Mouse (Mus musculus): ENCODE measurements around the gene Prkch. TPM values are rescaled to one million over a fixed set of nuclear protein-coding genes. Genes with fewer than 3 reads are reported as not detected.

The Prkch gene
- polyA plus RNA-seq, 1 experiment = 43.1 TPM

DNA sequence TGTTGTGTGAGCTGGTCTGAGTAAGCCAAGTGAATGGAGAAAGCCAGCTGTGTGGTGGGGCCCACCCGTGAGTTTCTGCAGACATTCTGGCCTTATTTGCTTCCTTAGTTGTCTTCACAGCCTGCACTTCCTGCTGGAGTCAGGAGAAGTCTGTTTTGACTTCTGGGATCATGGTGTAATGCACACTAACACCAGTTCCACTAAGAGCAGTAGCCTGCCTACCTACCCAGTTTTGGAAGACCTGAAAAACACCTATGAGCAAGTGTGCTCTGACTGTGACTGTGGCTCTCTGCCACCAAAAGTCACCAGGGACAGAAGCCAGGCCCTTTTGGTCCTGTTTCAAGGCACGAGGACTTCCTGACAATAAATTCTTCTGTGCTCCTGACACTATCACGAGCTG, 216.3 kb downstream of the Prkch start:
- Histone ChIP-seq H3K27me3 (ENCODE audit: control insufficient read depth, insufficient read depth, low read length) (no peaks in the 10 kb centered on the region), H3K4me3 (ENCODE audit: control insufficient read depth, insufficient read depth, low read length) (no peak overlapping the region), H3K27ac (ENCODE audit: control insufficient read depth, insufficient read depth, low read length) (no peak overlapping the region), H3K36me3 (ENCODE audit: control insufficient read depth, insufficient read depth, low read length) (no peaks in the 10 kb centered on the region), H3K4me1 (replicated peaks; ENCODE audit: control insufficient read depth, insufficient read depth, low read length) (no peaks in the 10 kb centered on the region)
- TF ChIP-seq CTCF (IDR thresholded peaks at IDR 0.05; ENCODE audit: borderline replicate concordance, control insufficient read depth, extremely low read depth, insufficient read depth, low read length, poor library complexity) (no peak), POLR2A (IDR thresholded peaks at IDR 0.05; ENCODE audit: control insufficient read depth, extremely low read depth, insufficient read depth, low read length, poor library complexity) (no peak)
- DNase-seq = no peak
- 54% methylated on average over 3 of the region's 3 CpGs for WGBS

DNA sequence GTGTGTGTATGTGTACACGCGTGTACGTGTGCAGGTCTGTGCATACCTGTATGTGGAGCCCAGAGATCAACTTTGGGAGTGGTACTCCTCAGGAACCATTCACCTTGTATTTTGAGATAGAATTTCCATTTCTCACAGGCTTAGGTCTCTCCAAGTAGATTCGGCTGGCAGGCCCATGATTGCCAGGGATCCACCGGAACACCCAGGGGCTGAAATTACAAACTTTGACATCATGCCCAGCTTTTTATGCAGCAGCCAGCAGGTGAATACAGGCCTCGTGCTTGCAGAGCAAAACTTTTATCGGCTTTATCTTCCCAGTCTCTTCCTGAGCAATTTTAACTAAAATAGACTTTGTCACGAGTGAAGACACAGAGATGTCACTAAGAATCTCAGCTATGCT, 217.2 kb downstream of the Prkch start:
- no peak overlapping the region for H3K4me3 ChIP-seq (ENCODE audit: control insufficient read depth, insufficient read depth, low read length)
- H3K4me1 ChIP-seq (replicated peaks; ENCODE audit: control insufficient read depth, insufficient read depth, low read length) = no peaks in the 10 kb centered on the region
- H3K27ac ChIP-seq (ENCODE audit: control insufficient read depth, insufficient read depth, low read length) = no peak overlapping the region
- H3K36me3 ChIP-seq (ENCODE audit: control insufficient read depth, insufficient read depth, low read length) = no peaks in the 10 kb centered on the region
- DNase-seq = no peak
- no peaks in the 10 kb centered on the region for H3K27me3 ChIP-seq (ENCODE audit: control insufficient read depth, insufficient read depth, low read length)
- TF ChIP-seq CTCF (IDR thresholded peaks at IDR 0.05; ENCODE audit: borderline replicate concordance, control insufficient read depth, extremely low read depth, insufficient read depth, low read length, poor library complexity) = no peak
- whole genome bisulfite sequencing = 93% methylated on average over 8 of the region's 8 CpGs

DNA sequence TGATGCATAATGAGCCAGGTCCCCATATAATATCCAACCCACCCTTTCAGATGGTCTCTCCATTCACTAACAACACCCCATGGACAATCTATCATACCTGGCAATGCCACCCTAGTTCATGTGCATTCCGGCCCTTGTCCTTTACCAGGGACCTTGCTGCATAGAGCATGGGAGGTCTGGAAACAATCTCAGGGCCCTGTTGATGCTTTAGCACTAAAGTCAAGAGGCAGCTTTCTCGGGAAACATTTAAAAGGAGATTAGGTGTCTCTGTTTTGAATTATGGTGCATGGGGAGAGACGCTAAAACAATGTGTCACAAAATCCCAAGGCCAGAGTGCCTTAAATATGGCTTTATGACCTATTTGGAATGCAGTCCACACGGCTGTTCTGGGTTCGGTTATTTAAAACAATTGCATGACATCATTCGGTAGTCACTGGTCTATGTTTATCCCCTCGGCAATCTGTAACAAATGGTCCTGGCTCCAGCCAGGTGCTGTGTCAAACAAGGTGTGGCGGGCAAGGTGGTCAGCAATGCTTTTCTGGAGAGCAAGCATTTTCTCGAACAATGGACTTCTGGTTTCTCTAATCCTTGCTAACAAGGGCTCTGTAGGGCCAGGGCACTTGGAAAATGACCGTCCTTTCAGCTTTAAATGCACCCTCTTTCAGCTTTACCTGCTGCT, 217.9 kb downstream of the Prkch start:
- no peak overlapping the region for H3K4me3 ChIP-seq (ENCODE audit: control insufficient read depth, insufficient read depth, low read length)
- DNase-seq = no peak
- 92% methylated on average over 10 of the region's 10 CpGs for WGBS
- no peaks in the 10 kb centered on the region for H3K27me3 ChIP-seq (ENCODE audit: control insufficient read depth, insufficient read depth, low read length)
- H3K4me1 ChIP-seq (replicated peaks; ENCODE audit: control insufficient read depth, insufficient read depth, low read length) = no peaks in the 10 kb centered on the region
- no peak overlapping the region for H3K27ac ChIP-seq (ENCODE audit: control insufficient read depth, insufficient read depth, low read length)
- no peaks in the 10 kb centered on the region for H3K36me3 ChIP-seq (ENCODE audit: control insufficient read depth, insufficient read depth, low read length)
- no peak for TF ChIP-seq CTCF (IDR thresholded peaks at IDR 0.05; ENCODE audit: borderline replicate concordance, control insufficient read depth, extremely low read depth, insufficient read depth, low read length, poor library complexity)
- no peak for TF ChIP-seq POLR2A (IDR thresholded peaks at IDR 0.05; ENCODE audit: control insufficient read depth, extremely low read depth, insufficient read depth, low read length, poor library complexity)

DNA sequence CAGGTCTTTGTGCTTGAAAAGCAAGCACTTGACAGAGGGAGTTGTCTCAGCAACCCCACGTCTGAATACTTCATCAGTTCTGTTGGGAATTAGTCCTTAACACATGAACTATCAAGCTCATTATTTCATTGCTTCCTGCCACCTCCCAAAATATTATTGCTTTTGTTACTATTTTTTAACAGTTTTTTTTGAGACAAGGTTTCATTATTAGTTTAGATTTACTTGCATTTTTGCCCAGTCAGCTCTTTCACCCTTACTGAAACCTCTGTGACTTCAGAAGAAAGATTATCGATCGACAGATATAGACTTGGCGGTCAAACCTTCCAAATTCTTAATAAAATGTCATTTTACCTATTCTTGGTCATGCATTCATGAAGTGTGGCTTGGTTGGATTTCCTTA, 219.3 kb downstream of the Prkch start:
- 95% methylated on average over 4 of the region's 4 CpGs for WGBS
- Histone ChIP-seq H3K27ac (ENCODE audit: control insufficient read depth, insufficient read depth, low read length) (no peak overlapping the region), H3K27me3 (ENCODE audit: control insufficient read depth, insufficient read depth, low read length) (no peaks in the 10 kb centered on the region), H3K36me3 (ENCODE audit: control insufficient read depth, insufficient read depth, low read length) (no peaks in the 10 kb centered on the region), H3K4me3 (ENCODE audit: control insufficient read depth, insufficient read depth, low read length) (no peak overlapping the region), H3K4me1 (replicated peaks; ENCODE audit: control insufficient read depth, insufficient read depth, low read length) (no peaks in the 10 kb centered on the region)
- no peak for DNase-seq
- no peak for TF ChIP-seq POLR2A (IDR thresholded peaks at IDR 0.05; ENCODE audit: control insufficient read depth, extremely low read depth, insufficient read depth, low read length, poor library complexity)
- no peak for TF ChIP-seq CTCF (IDR thresholded peaks at IDR 0.05; ENCODE audit: borderline replicate concordance, control insufficient read depth, extremely low read depth, insufficient read depth, low read length, poor library complexity)

DNA sequence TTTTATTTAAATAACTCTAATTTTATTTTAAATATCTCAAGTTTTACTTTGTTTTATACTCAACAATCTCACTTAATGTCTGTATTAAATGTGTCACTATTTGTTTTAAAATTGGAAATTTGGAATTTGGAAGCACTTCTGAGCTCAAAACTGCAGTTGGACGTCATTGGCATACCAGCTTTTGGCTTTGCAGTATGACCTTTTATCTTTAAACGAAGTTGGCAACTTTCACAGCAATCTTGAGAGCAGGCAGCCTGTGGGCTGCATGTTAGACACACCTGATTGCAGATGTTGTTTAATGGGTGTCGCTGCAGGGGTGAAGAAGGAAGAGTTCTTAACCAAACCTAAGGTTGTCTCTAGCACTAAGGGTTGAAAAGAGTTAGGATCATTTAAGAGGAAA, 220.9 kb downstream of the Prkch start:
- TF ChIP-seq POLR2A (IDR thresholded peaks at IDR 0.05; ENCODE audit: control insufficient read depth, extremely low read depth, insufficient read depth, low read length, poor library complexity) (no peak), CTCF (IDR thresholded peaks at IDR 0.05; ENCODE audit: borderline replicate concordance, control insufficient read depth, extremely low read depth, insufficient read depth, low read length, poor library complexity) (no peak)
- WGBS = 72% methylated on average over 3 of the region's 3 CpGs
- Histone ChIP-seq H3K36me3 (ENCODE audit: control insufficient read depth, insufficient read depth, low read length) (no peaks in the 10 kb centered on the region), H3K4me1 (replicated peaks; ENCODE audit: control insufficient read depth, insufficient read depth, low read length) (no peaks in the 10 kb centered on the region), H3K27ac (ENCODE audit: control insufficient read depth, insufficient read depth, low read length) (no peak overlapping the region), H3K27me3 (ENCODE audit: control insufficient read depth, insufficient read depth, low read length) (no peaks in the 10 kb centered on the region), H3K4me3 (ENCODE audit: control insufficient read depth, insufficient read depth, low read length) (no peak overlapping the region)
- DNase-seq = no peak

DNA sequence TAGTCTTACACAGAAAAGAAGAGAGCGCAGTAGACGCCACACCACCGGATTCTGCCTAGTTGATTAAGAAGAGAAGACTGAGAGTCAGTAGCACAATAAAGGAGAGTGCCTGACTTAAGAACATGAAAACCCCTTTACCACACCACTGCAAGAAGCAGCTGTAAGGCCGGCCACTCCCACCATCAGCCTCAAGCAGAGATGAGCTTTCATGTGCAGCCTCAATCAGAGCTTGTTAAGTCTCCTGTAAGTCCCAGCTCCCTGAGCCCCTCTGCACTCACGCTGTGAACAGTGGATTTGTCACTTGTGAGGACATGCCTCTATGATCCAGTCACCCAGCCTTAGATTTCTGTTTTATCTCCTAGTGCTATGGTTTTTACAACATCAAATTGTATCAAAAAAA, 221.4 kb downstream of the Prkch start:
- no peak for DNase-seq
- no peak for TF ChIP-seq POLR2A (IDR thresholded peaks at IDR 0.05; ENCODE audit: control insufficient read depth, extremely low read depth, insufficient read depth, low read length, poor library complexity)
- TF ChIP-seq CTCF (IDR thresholded peaks at IDR 0.05; ENCODE audit: borderline replicate concordance, control insufficient read depth, extremely low read depth, insufficient read depth, low read length, poor library complexity) = no peak
- 88% methylated on average over 5 of the region's 5 CpGs for WGBS

DNA sequence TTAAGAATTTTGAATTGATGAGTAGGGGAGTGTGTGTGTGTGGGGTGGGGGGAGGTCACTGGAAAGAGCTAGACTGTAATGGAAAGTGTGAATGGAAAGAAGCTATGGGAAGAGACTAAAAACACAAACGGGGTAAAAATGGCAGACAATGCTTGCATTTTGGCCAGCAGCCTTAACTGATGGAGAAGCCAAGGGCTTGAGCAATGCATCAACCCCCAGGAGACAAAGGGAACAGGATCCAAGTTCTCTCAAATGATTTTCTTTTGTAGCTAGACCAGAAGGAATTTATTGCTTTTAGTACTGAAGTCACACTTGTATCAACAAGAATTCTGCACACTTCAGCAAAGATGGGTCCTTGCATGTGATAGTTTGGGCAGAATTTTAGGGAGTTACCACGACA, 222.6 kb downstream of the Prkch start:
- Histone ChIP-seq H3K4me1 (replicated peaks; ENCODE audit: control insufficient read depth, insufficient read depth, low read length) (no peaks in the 10 kb centered on the region), H3K4me3 (ENCODE audit: control insufficient read depth, insufficient read depth, low read length) (no peak overlapping the region), H3K27ac (ENCODE audit: control insufficient read depth, insufficient read depth, low read length) (no peak overlapping the region), H3K27me3 (ENCODE audit: control insufficient read depth, insufficient read depth, low read length) (no peaks in the 10 kb centered on the region), H3K36me3 (ENCODE audit: control insufficient read depth, insufficient read depth, low read length) (no peaks in the 10 kb centered on the region)
- TF ChIP-seq POLR2A (IDR thresholded peaks at IDR 0.05; ENCODE audit: control insufficient read depth, extremely low read depth, insufficient read depth, low read length, poor library complexity) (no peak), CTCF (IDR thresholded peaks at IDR 0.05; ENCODE audit: borderline replicate concordance, control insufficient read depth, extremely low read depth, insufficient read depth, low read length, poor library complexity) (no peak)
- 83% methylated on average over 2 of the region's 2 CpGs for WGBS
- DNase-seq = no peak

More for the DNA sequence above, 221.4 kb downstream of the Prkch start:
- H3K27me3 ChIP-seq (ENCODE audit: control insufficient read depth, insufficient read depth, low read length) = no peaks in the 10 kb centered on the region
- H3K36me3 ChIP-seq (ENCODE audit: control insufficient read depth, insufficient read depth, low read length) = no peaks in the 10 kb centered on the region
- H3K4me1 ChIP-seq (replicated peaks; ENCODE audit: control insufficient read depth, insufficient read depth, low read length) = no peaks in the 10 kb centered on the region
- no peak overlapping the region for H3K4me3 ChIP-seq (ENCODE audit: control insufficient read depth, insufficient read depth, low read length)
- H3K27ac ChIP-seq (ENCODE audit: control insufficient read depth, insufficient read depth, low read length) = no peak overlapping the region

Measured in thymus, adult 2 months (tissue).